Mouse (Mus musculus): ENCODE data around the gene 3110082I17Rik.

GRCm38 (mm10) chr5:139309946-139310345 lies 150.4 kb downstream of the 3110082I17Rik start:
- TF ChIP-seq CTCF (IDR thresholded peaks at IDR 0.05; ENCODE audit: extremely low read depth, insufficient read length, insufficient replicate concordance, low read depth, low read length), result no peak
- no peak for TF ChIP-seq POLR2A (IDR thresholded peaks at IDR 0.05; ENCODE audit: low read depth, low read length)
